Mouse (Mus musculus) hindbrain, embryonic 11.5 days (tissue): Measurements from ENCODE around the gene Hspb1. TPM values are rescaled to one million over a fixed set of nuclear protein-coding genes. Genes with fewer than 3 reads are reported as not detected.

Source experiments
- ATAC-seq: fragments of 200-750 bp; cut with Nextera tagmentation; 2 replicates; pipeline ENCODE4 v1.8.0; 2017; ENCODE audit warnings: mild to moderate bottlenecking, moderate TSS enrichment, moderate library complexity; ENCODE audit not compliant: low FRiP score
- DNase-seq: peaks from one replicate; pipeline ENCODE4 v3.0.0-alpha.2; 2015; ENCODE audit warnings: low spot score
- H3K27ac ChIP-seq: fragments of 300-500 bp; sonication (generic); 2 replicates; pipeline ENCODE4 v1.5.1; 2014; ENCODE audit warnings: mild to moderate bottlenecking, low read depth, low read length
- H3K27me3 ChIP-seq: fragments of 300-500 bp; sonication (generic); 2 replicates; pipeline ENCODE4 v1.6.1; 2014; ENCODE audit warnings: mild to moderate bottlenecking, low read length, moderate library complexity, mixed read lengths; ENCODE audit not compliant: control insufficient read depth, insufficient read depth
- H3K36me3 ChIP-seq: fragments of 300-500 bp; sonication (generic); 2 replicates; pipeline ENCODE4 v1.6.1; 2014; ENCODE audit warnings: mild to moderate bottlenecking, low read length, moderate library complexity, mixed read lengths; ENCODE audit not compliant: control insufficient read depth, insufficient read depth
- H3K4me1 ChIP-seq: fragments of 300-500 bp; sonication (generic); replicated peaks from 2 replicates; pipeline ENCODE4 v1.6.1; 2014; ENCODE audit warnings: low read length, mixed read lengths; ENCODE audit not compliant: control insufficient read depth, insufficient read depth
- H3K4me2 ChIP-seq: fragments of 300-500 bp; sonication (generic); replicated peaks from 2 replicates; pipeline ENCODE4 v1.6.1; 2014; ENCODE audit warnings: mild to moderate bottlenecking, low read depth, low read length
- H3K4me3 ChIP-seq: fragments of 300-500 bp; sonication (generic); 2 replicates; pipeline ENCODE4 v1.5.1; 2014; ENCODE audit warnings: low read depth, low read length
- H3K9ac ChIP-seq: fragments of 300-500 bp; sonication (generic); 2 replicates; pipeline ENCODE4 v1.6.1; 2014; ENCODE audit warnings: low read depth, low read length
- H3K9me3 ChIP-seq: fragments of 300-500 bp; sonication (generic); 2 replicates; pipeline ENCODE4 v1.6.1; 2016; ENCODE audit warnings: low read length; ENCODE audit not compliant: control insufficient read depth
- WGBS: fragments of 180-500 bp; shearing (Covaris S2); extraction: QIAGEN DNeasy Blood & Tissue Kit; methylation state at CpG from one replicate; pipeline ENCODE4 v1.1.7; 2014; 5-methylcytosine and 5-hydroxymethylcytosine counted together
- polyA plus RNA-seq: library from polyadenylated mRNA; unstranded; fragments of >200 nt; fragmentation: Nextera tagmentation; extraction: Ambion mirVana; gene quantifications from 2 replicates; pipeline ENCODE4 v1.2.1, GENCODE M21; 2014

Hspb1 gene
- polyA plus RNA-seq, 1 experiment from 2014 or later = 26.1 TPM

DNA sequence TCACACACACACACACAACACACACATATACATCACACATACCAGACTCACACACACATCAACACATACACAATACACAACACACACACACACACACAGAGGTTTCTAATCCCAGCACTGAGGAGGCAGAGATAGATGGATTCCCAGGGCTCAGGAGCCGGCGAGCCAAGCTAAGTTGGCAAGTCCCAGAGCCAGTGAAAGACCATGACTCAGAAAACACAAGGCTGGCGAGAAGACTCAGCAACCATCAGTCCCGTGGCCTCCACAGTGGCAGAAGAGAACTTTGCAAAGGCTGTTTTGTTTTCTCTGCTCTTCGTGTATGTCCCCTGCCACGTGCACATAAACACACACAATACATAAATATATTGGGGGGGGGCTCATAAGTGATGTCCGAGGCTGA lies 34.0 kb upstream of the Hspb1 start:
- WGBS = 58% methylated on average over 7 of the region's 7 CpGs
- ATAC-seq = no peak
- Histone ChIP-seq H3K9ac (no peak overlapping the region), H3K9me3 (no peaks in the 10 kb centered on the region), H3K4me2 (no peak overlapping the region), H3K4me1 (peaks cover 17% of the 10 kb centered on the region), H3K27ac (no peak overlapping the region), H3K27me3 (peaks cover 38% of the 10 kb centered on the region), H3K4me3 (no peak overlapping the region), H3K36me3 (no peaks in the 10 kb centered on the region)
- no peak for DNase-seq

DNA sequence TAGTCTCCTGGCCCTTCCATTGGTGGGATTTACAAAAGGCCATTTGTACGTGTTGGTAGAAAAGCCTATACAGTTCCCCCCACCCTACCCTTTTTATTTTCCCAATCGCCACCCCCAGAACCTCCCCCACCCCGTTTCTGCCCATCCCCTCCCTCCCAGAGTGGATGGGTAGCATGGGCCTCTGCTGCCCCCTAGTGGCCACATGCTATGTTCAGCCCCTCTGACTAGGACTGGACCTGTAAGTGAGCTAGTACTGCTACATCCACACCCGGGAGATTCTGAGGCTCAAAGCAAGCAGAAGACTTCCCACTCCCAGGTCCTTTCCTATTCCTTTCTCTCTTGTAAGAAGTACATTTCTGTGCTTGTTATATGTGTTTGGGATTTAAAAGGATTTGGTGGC lies 32.6 kb upstream of the Hspb1 start:
- Histone ChIP-seq H3K4me2 (no peak overlapping the region), H3K9me3 (no peaks in the 10 kb centered on the region), H3K4me1 (peaks cover 10% of the 10 kb centered on the region), H3K27me3 (peaks cover 38% of the 10 kb centered on the region), H3K36me3 (no peaks in the 10 kb centered on the region), H3K9ac (no peak overlapping the region), H3K4me3 (no peak overlapping the region), H3K27ac (no peak overlapping the region)
- no peak for ATAC-seq
- DNase-seq = peak; percentile 87
- 0% methylated on average over 4 of the region's 4 CpGs for WGBS

- Histone ChIP-seq H3K9ac (no peak overlapping the region), H3K9me3 (no peaks in the 10 kb centered on the region), H3K27ac (no peak overlapping the region), H3K4me1 (peaks cover 9% of the 10 kb centered on the region), H3K4me2 (no peak overlapping the region), H3K4me3 (no peak overlapping the region), H3K36me3 (no peaks in the 10 kb centered on the region), H3K27me3 (peaks cover 34% of the 10 kb centered on the region)
- no peak for ATAC-seq
- whole genome bisulfite sequencing = 38% methylated on average over 8 of the region's 8 CpGs
- no peak for DNase-seq
Measured at GRCm38 (mm10) chr5:135866662-135867061, 21.1 kb upstream of the Hspb1 start.

DNA sequence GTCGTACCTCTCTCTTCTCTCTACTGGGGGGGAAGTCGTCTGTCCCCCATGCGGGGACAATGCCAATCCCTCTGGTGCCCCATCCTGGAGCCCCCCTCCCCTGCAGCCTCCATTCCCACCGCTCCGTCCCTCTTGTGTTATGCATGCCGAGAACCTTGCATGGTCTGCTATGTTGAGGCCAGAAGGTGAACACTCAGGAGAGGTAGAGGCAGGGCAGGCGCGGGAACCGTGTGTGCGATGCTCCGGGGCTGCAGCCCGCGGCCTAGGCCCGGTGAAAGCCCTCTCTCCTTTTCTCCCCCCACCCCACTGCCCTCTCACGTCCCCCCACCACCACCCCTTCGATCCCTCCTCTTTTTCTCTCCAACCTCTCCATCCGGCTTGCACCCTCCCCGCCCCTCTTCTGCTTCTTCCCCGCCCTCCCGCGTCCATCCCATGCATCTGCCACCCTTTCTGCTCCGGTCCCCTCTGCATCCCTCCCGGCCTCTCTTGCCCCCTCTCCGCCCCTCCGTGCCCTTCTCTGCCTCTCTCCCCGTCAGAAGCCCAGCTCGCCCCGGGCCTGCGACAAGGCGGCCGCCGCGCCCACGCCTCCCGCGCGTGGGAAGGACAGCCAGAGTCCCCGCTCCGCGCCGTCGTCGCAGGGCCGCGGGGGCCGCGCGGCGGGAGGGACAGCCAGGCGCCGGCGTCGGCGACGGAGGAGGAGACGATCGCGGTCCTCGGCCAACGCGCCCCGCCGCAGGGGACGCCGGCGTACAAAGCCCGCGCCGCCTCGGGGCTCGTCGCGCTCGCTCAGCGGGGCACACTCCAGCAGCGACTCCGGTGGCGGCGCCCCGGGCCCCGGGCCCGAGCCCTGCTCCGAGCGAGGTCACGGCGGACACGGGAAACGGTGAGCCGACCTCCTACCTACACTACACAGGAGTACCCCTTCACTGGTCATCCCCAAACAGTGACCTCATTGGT lies 19.8 kb upstream of the Hspb1 start:
- Histone ChIP-seq H3K27ac (no peak overlapping the region), H3K27me3 (peaks cover 34% of the 10 kb centered on the region), H3K9me3 (no peaks in the 10 kb centered on the region), H3K4me1 (peaks cover 9% of the 10 kb centered on the region), H3K36me3 (no peaks in the 10 kb centered on the region), H3K4me3 (peak overlapping the region; percentile 44), H3K4me2 (peak overlapping the region; percentile 93), H3K9ac (peak overlapping the region; percentile 64)
- DNase-seq (peak; percentile 57), ATAC-seq (peak; percentile 68)
- WGBS = 1% methylated on average over 69 of the region's 89 CpGs

DNA sequence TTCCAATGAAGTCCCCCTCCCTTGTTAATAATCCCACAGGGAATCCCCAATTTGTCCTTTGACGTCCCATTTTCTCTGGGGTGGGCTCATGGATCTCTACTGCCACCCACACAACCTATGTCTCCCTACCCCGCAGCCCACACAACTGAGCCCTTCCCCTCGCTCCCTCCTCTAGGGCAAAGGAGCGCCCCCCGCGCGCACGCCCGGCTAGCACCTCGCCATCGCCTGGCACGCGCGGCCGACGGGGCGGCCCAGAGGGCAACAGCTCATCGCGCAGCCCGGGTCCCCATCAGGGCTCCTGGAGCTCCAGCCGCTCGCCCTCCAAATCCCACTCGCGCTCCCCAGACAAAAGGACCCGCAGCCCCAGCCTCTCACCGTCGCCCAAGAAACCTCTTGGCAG lies 19.1 kb upstream of the Hspb1 start:
- WGBS = 3% methylated on average over 27 of the region's 27 CpGs
- Histone ChIP-seq H3K4me1 (peaks cover 9% of the 10 kb centered on the region), H3K4me2 (peak overlapping the region; percentile 93), H3K9me3 (no peaks in the 10 kb centered on the region), H3K27ac (no peak overlapping the region), H3K36me3 (no peaks in the 10 kb centered on the region), H3K27me3 (peaks cover 36% of the 10 kb centered on the region), H3K9ac (peak overlapping the region; percentile 64; the same call in 1 of the 2 replicates), H3K4me3 (peak overlapping the region; percentile 44)
- DNase-seq = no peak
- 0 out of 2 replicates have a peak, but pooled peaks have one; percentile 3 for ATAC-seq

- DNase-seq (no peak), ATAC-seq (no peak)
- Histone ChIP-seq H3K4me2 (no peak overlapping the region), H3K27me3 (peaks cover 36% of the 10 kb centered on the region), H3K9ac (no peak overlapping the region), H3K27ac (no peak overlapping the region), H3K4me3 (no peak overlapping the region), H3K4me1 (peaks cover 9% of the 10 kb centered on the region), H3K9me3 (no peaks in the 10 kb centered on the region), H3K36me3 (no peaks in the 10 kb centered on the region)
- WGBS = 57% methylated on average over 14 of the region's 14 CpGs
Measured at GRCm38 (mm10) chr5:135869661-135870423, 17.9 kb upstream of the Hspb1 start.

DNA sequence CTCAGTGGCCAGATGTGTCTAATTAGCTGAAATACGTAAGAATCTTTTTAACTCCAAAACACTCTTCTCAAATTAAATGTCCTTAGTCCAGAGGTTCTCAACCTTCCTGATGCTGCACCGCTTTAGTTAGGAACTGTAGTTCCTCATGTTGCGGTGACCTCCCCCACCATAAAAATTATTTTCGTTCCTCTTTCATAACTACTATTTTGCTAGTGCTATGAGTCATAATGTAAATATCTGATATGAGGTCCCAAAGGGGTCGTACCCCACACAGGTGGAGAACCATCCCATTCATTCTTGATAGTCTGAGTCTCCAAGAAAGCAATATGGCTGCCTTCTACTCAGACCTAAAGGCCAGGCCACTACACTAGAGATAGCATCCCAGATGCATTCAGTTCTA lies 17.2 kb upstream of the Hspb1 start:
- Histone ChIP-seq H3K27me3 (peaks cover 36% of the 10 kb centered on the region), H3K4me3 (no peak overlapping the region), H3K4me1 (peaks cover 9% of the 10 kb centered on the region), H3K9me3 (no peaks in the 10 kb centered on the region), H3K27ac (no peak overlapping the region), H3K9ac (no peak overlapping the region), H3K4me2 (no peak overlapping the region), H3K36me3 (no peaks in the 10 kb centered on the region)
- ATAC-seq (no peak), DNase-seq (no peak)
- 90% methylated on average over 5 of the region's 5 CpGs for WGBS

DNA sequence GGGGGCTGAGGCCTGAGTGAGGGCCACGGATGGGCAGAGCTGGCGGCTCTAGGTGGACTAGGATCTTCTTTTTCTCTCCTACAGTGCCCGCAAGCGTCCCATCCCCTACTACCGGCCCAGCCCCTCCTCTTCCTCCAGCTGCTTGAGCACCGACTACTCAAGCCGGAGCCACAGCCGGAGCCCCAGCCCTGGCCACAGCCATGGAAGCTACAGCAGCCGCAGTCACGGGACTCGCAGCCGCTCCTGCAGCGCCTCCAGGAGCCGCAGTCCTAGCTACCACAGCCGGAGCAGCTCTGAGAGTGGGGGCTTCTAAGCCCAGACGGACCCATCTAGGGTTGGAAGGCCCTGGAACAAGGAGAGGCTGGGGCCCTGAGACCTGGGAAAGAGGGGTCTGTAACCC lies 14.7 kb upstream of the Hspb1 start:
- Histone ChIP-seq H3K27ac (no peak overlapping the region), H3K27me3 (peaks cover 21% of the 10 kb centered on the region), H3K36me3 (no peaks in the 10 kb centered on the region), H3K9ac (no peak overlapping the region; the same call in 1 of the 2 replicates), H3K4me3 (no peak overlapping the region), H3K4me2 (no peak overlapping the region), H3K4me1 (peaks cover 5% of the 10 kb centered on the region), H3K9me3 (no peaks in the 10 kb centered on the region)
- DNase-seq (no peak), ATAC-seq (no peak)
- WGBS = 17% methylated on average over 16 of the region's 16 CpGs
